Mouse (Mus musculus): ENCODE results near the gene Sorl1. TPM values are rescaled to one million over a fixed set of nuclear protein-coding genes. Genes with fewer than 3 reads are reported as not detected.
A peak's percentile ranks its signal among the peaks of the same experiment; 100 is the strongest.

Sorl1 gene
- polyA plus RNA-seq, 1 experiment from 2014 or later = 15.5 TPM

DNA sequence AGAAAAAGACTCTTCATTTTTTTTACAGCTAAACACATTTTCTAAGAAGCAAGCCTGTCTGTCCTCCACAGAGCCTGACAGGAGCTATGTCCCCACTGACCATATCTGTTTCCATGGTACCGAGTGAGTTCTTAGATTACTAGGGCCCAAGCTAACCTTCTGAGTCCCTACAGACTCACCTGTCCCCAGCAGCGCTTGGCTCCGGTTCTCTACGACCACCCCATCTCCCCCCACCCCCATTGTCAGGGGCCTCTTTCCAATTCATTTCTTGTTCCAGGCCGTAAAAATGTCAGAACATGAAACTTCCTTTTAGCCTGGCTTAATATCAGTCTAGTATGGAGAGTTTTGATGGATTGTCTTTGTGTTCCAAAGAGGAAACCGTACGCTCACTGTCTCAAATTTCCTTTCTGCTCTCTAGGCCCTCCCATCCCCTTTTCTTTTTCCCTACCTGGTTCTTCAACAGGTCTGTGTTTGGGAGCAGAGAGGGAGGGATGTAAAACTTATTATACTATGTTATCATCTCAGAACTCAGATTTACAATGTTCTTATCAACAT, 171.4 kb downstream of the Sorl1 start:
- Histone ChIP-seq H3K4me2 (replicated peaks; ENCODE audit: low read depth, low read length) (no peak overlapping the region), H3K9ac (replicated peaks; ENCODE audit: low read depth, low read length) (no peak overlapping the region), H3K4me3 (ENCODE audit: low read depth, low read length) (no peak overlapping the region), H3K36me3 (ENCODE audit: control insufficient read depth, insufficient read depth, low read length) (no peaks in the 10 kb centered on the region), H3K27me3 (ENCODE audit: control insufficient read depth, insufficient read depth, low read length) (no peaks in the 10 kb centered on the region), H3K27ac (ENCODE audit: low read length) (peak overlapping the region; percentile 98; the same call in 1 of the 2 replicates), H3K4me1 (ENCODE audit: control insufficient read depth, insufficient read depth, low read length) (peaks cover 36% of the 10 kb centered on the region), H3K9me3 (ENCODE audit: control insufficient read depth, low read depth, low read length) (no peaks in the 10 kb centered on the region)
- WGBS = 24% methylated on average over 7 of the region's 7 CpGs
- no peak for ATAC-seq (ENCODE audit: insufficient number of reproducible peaks, insufficient read depth, low FRiP score, low read depth)

DNA sequence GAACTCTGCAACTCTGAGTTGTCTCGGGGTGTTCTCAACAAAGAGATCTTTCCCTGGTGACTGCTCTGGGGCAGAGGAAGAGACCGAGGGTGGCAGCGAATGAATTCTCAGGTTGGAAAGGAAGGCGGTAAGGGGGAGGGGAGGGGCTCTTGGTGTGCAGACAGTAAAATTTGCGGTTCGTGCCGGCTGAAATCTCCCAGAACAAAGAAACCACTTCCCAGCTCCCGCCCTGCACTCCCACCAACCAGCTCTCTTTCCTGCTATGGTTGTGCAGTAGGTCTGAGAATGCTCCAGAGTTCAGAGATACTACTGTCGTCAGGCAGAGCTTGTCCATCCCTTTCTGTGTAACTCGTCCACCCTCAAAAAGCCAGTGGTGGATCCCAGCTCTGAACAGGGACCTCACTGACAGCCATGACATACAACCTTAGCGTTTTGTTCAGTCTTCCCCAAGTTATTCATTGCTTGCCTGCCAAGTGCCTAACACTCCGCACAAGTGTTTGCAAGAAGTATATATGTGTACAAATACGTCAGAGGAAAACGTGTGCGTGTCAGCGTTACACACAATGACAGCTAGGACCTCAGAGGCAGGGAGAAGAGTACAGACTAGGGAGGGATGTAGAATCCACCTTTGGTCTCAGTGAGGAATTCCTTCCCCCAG, 172.5 kb downstream of the Sorl1 start:
- no peaks in the 10 kb centered on the region for H3K9me3 ChIP-seq (ENCODE audit: control insufficient read depth, low read depth, low read length)
- no peaks in the 10 kb centered on the region for H3K27me3 ChIP-seq (ENCODE audit: control insufficient read depth, insufficient read depth, low read length)
- WGBS = 9% methylated on average over 16 of the region's 16 CpGs
- H3K27ac ChIP-seq (ENCODE audit: low read length) = peak overlapping the region; percentile 98
- peak; percentile 15; the same call in 1 of the 2 replicates for ATAC-seq (ENCODE audit: insufficient number of reproducible peaks, insufficient read depth, low FRiP score, low read depth)
- H3K4me3 ChIP-seq (ENCODE audit: low read depth, low read length) = peak overlapping the region; percentile 41
- peaks cover 36% of the 10 kb centered on the region for H3K4me1 ChIP-seq (ENCODE audit: control insufficient read depth, insufficient read depth, low read length)
- peak overlapping the region; percentile 72 for H3K4me2 ChIP-seq (replicated peaks; ENCODE audit: low read depth, low read length)
- no peaks in the 10 kb centered on the region for H3K36me3 ChIP-seq (ENCODE audit: control insufficient read depth, insufficient read depth, low read length)
- peak overlapping the region; percentile 63 for H3K9ac ChIP-seq (replicated peaks; ENCODE audit: low read depth, low read length)

DNA sequence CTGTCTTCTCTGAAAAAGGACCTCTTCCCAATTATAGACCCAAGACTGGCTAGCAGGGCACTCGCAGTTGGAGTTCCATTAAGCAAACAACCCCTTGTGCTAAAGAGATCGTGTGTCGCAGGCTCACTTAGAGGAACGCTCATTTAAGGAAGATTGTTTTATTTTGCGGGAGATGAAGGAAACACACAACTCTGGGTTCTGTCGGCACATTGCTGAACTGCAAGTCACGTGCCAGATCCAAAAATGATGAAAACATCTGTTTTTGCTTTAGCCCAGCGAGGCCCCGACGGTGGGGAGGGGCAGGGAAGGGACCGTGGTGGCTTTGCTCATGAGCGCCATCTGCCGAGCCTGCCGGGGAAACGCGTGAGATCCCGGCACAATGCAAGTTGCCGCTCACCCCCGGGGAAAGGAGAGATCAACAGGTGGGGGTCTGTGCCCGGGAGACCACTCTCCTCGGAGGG, 173.1 kb downstream of the Sorl1 start:
- 0% methylated on average over 21 of the region's 21 CpGs for WGBS
- H3K27me3 ChIP-seq (ENCODE audit: control insufficient read depth, insufficient read depth, low read length) = no peaks in the 10 kb centered on the region
- peak overlapping the region; percentile 98 for H3K27ac ChIP-seq (ENCODE audit: low read length)
- no peaks in the 10 kb centered on the region for H3K36me3 ChIP-seq (ENCODE audit: control insufficient read depth, insufficient read depth, low read length)
- H3K4me3 ChIP-seq (ENCODE audit: low read depth, low read length) = peak overlapping the region; percentile 41
- ATAC-seq (ENCODE audit: insufficient number of reproducible peaks, insufficient read depth, low FRiP score, low read depth) = peak; percentile 66
- peak overlapping the region; percentile 63 for H3K9ac ChIP-seq (replicated peaks; ENCODE audit: low read depth, low read length)
- H3K4me2 ChIP-seq (replicated peaks; ENCODE audit: low read depth, low read length) = peak overlapping the region; percentile 72
- H3K9me3 ChIP-seq (ENCODE audit: control insufficient read depth, low read depth, low read length) = no peaks in the 10 kb centered on the region
- H3K4me1 ChIP-seq (ENCODE audit: control insufficient read depth, insufficient read depth, low read length) = peaks cover 36% of the 10 kb centered on the region

DNA sequence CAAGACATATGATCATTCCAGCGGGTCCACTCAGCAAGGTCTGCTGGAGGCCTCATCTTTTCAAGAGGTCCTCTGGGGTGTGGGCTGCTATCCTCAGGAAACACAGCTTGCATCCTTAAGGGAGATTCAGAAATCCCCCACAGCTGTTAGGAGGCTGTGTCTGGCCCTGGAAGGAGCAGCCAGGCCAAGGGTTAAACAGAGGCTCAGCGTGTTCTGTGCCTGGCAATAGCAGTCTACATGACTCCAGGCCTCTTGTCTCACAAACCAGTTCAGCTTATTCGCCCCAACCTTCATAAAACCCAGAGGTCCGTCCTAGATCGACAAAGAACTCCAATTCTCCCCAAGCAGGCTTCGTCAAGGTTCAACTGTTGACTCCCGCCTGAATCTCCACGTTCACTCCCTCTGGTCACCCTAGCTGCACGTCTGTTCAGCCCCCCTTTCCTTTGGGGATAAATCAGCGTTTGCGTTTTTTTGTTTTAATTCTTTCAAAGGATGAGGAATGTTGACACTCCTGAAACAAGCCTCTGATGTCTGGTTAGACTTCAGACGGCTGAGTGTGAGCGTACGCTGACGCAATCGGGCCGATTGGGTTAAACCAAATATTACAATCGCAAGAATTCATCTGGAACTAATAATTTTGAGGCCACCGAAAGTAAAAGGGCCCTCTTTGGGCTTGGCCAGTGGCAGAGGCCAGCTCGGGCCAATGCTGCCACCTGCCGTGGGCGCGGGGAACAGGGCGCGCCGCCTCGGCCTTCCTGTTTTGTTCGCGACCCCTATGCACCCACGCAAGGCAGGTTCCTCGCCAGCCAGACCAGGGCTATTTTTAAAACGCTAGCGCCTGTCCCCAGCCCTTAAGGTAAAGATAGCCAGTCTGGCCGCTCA, 173.7 kb downstream of the Sorl1 start:
- peak; percentile 75 for ATAC-seq (ENCODE audit: insufficient number of reproducible peaks, insufficient read depth, low FRiP score, low read depth)
- 3% methylated on average over 34 of the region's 34 CpGs for WGBS
- Histone ChIP-seq H3K36me3 (ENCODE audit: control insufficient read depth, insufficient read depth, low read length) (no peaks in the 10 kb centered on the region), H3K4me1 (ENCODE audit: control insufficient read depth, insufficient read depth, low read length) (peaks cover 36% of the 10 kb centered on the region), H3K4me3 (ENCODE audit: low read depth, low read length) (peak overlapping the region; percentile 41), H3K27ac (ENCODE audit: low read length) (peak overlapping the region; percentile 98), H3K9ac (replicated peaks; ENCODE audit: low read depth, low read length) (0 out of 2 replicates have a peak overlapping the region, but pooled peaks have one; percentile 63), H3K27me3 (ENCODE audit: control insufficient read depth, insufficient read depth, low read length) (no peaks in the 10 kb centered on the region), H3K4me2 (replicated peaks; ENCODE audit: low read depth, low read length) (peak overlapping the region; percentile 72), H3K9me3 (ENCODE audit: control insufficient read depth, low read depth, low read length) (no peaks in the 10 kb centered on the region)

DNA sequence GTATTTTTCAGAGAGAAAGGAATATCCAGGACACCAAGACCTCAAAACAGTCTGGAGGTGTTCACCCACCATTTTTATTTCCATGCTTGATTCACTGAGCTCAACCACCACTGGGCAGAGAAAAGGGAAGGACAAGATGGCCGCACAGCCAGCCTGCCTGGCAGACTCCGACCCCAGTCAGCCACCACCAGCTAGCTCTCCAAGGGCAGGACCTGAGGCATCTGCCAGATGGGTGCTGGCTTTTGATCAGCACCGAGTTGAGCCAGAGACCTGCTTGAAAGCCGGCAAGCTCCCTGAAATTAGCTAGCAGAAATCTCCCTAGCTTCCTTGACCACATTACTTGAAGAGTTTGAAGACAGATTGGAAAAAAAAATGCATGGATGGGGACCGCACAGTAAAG, 174.6 kb downstream of the Sorl1 start:
- 0 out of 2 replicates have a peak overlapping the region, but pooled peaks have one; percentile 18 for H3K9ac ChIP-seq (replicated peaks; ENCODE audit: low read depth, low read length)
- peaks cover 36% of the 10 kb centered on the region for H3K4me1 ChIP-seq (ENCODE audit: control insufficient read depth, insufficient read depth, low read length)
- H3K36me3 ChIP-seq (ENCODE audit: control insufficient read depth, insufficient read depth, low read length) = no peaks in the 10 kb centered on the region
- H3K27me3 ChIP-seq (ENCODE audit: control insufficient read depth, insufficient read depth, low read length) = no peaks in the 10 kb centered on the region
- H3K27ac ChIP-seq (ENCODE audit: low read length) = peak overlapping the region; percentile 98
- H3K9me3 ChIP-seq (ENCODE audit: control insufficient read depth, low read depth, low read length) = no peaks in the 10 kb centered on the region
- ATAC-seq (ENCODE audit: insufficient number of reproducible peaks, insufficient read depth, low FRiP score, low read depth) = no peak
- H3K4me3 ChIP-seq (ENCODE audit: low read depth, low read length) = no peak overlapping the region
- WGBS = 71% methylated on average over 5 of the region's 5 CpGs
- H3K4me2 ChIP-seq (replicated peaks; ENCODE audit: low read depth, low read length) = no peak overlapping the region

DNA sequence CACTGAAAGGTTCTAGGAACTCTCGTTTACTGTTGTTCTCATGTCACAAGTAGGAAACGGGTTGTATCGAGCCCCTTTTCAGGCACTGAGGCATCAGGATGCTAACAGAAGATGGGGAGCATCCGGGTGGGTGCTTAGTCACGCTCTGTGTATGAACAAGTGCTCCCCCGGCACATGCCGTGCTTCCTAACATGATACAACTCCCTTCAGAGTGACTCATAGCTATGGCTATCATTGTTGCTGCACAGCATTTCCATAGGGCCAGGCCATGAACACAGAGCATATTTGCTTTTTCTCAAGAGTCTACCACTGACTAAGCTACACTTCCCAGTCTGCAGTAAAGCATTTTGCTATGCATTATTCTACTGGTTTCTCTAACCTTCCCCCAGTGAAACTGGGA, 179.1 kb downstream of the Sorl1 start:
- Histone ChIP-seq H3K27me3 (ENCODE audit: control insufficient read depth, insufficient read depth, low read length) (no peaks in the 10 kb centered on the region), H3K9ac (replicated peaks; ENCODE audit: low read depth, low read length) (no peak overlapping the region), H3K36me3 (ENCODE audit: control insufficient read depth, insufficient read depth, low read length) (no peaks in the 10 kb centered on the region), H3K9me3 (ENCODE audit: control insufficient read depth, low read depth, low read length) (no peaks in the 10 kb centered on the region), H3K4me2 (replicated peaks; ENCODE audit: low read depth, low read length) (no peak overlapping the region), H3K4me3 (ENCODE audit: low read depth, low read length) (no peak overlapping the region), H3K4me1 (ENCODE audit: control insufficient read depth, insufficient read depth, low read length) (peaks cover 10% of the 10 kb centered on the region), H3K27ac (ENCODE audit: low read length) (no peak overlapping the region)
- no peak for ATAC-seq (ENCODE audit: insufficient number of reproducible peaks, insufficient read depth, low FRiP score, low read depth)
- WGBS = 92% methylated on average over 7 of the region's 7 CpGs

DNA sequence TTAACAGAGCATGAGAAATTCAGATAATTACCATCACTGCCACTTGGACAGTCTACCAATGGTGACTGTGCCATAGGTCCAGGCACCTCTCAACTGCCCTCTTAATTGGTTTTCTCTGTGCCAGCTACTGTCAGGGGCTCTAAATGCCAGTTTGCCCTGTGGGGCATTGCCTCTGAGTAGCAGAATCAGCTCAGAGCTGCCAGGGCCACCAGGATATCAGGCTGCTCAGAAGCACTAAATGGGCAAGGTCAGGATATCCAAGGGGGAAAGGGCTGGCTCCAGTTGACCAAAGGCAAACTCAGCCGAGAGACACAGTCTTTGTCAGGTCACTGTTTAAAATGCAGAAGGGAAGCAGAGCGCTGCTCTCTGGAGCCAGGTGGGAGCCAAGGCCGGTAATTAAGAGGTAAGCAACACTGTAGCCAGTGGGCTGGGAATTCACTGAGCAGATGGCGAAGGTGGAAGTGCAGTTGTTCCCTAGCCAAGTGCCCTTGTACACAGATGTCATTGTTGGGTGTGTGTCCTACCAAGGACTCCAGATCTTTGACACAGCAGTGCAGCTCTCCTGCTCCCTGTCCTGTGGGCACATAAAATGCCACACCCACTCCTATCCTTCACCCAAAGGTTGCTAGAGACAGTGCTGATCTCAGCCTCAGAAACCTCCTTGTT, 181.0 kb downstream of the Sorl1 start:
- no peaks in the 10 kb centered on the region for H3K36me3 ChIP-seq (ENCODE audit: control insufficient read depth, insufficient read depth, low read length)
- H3K4me3 ChIP-seq (ENCODE audit: low read depth, low read length) = no peak overlapping the region
- no peak overlapping the region for H3K27ac ChIP-seq (ENCODE audit: low read length)
- H3K4me1 ChIP-seq (ENCODE audit: control insufficient read depth, insufficient read depth, low read length) = peaks cover 10% of the 10 kb centered on the region
- no peaks in the 10 kb centered on the region for H3K27me3 ChIP-seq (ENCODE audit: control insufficient read depth, insufficient read depth, low read length)
- H3K4me2 ChIP-seq (replicated peaks; ENCODE audit: low read depth, low read length) = no peak overlapping the region
- ATAC-seq (ENCODE audit: insufficient number of reproducible peaks, insufficient read depth, low FRiP score, low read depth) = no peak
- WGBS = 78% methylated on average over 4 of the region's 4 CpGs
- H3K9me3 ChIP-seq (ENCODE audit: control insufficient read depth, low read depth, low read length) = no peaks in the 10 kb centered on the region
- H3K9ac ChIP-seq (replicated peaks; ENCODE audit: low read depth, low read length) = no peak overlapping the region

DNA sequence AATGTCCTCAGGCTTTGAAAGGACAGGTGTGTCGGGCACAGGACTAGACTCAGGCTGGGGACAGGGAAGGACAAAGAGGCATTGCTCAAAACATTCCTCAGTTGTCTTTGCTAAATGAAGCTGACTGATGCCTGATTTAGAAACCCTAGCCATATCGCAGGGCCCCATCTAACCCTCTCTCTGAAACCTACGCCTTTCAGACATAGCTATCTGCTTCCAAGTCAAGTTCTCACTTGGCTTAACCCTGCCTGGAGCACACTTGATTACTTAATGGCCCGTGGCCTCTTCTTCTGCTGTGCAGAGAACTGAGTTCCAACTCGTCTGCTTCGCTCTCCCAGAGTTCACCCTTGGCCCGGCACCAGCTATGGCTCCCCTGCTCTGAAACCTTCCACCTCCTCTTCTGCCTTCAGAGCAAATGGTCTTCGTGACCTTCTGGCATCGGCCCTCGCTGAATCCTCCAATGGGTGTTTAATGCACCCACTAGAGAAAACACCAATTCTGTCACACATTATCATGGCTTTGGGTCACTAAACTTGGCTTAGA, 183.7 kb downstream of the Sorl1 start:
- H3K4me2 ChIP-seq (replicated peaks; ENCODE audit: low read depth, low read length) = no peak overlapping the region
- peaks cover 24% of the 10 kb centered on the region for H3K4me1 ChIP-seq (ENCODE audit: control insufficient read depth, insufficient read depth, low read length)
- no peak overlapping the region for H3K27ac ChIP-seq (ENCODE audit: low read length)
- no peaks in the 10 kb centered on the region for H3K9me3 ChIP-seq (ENCODE audit: control insufficient read depth, low read depth, low read length)
- H3K4me3 ChIP-seq (ENCODE audit: low read depth, low read length) = no peak overlapping the region
- no peaks in the 10 kb centered on the region for H3K27me3 ChIP-seq (ENCODE audit: control insufficient read depth, insufficient read depth, low read length)
- 83% methylated on average over 10 of the region's 10 CpGs for WGBS
- H3K36me3 ChIP-seq (ENCODE audit: control insufficient read depth, insufficient read depth, low read length) = no peaks in the 10 kb centered on the region
- no peak for ATAC-seq (ENCODE audit: insufficient number of reproducible peaks, insufficient read depth, low FRiP score, low read depth)
- H3K9ac ChIP-seq (replicated peaks; ENCODE audit: low read depth, low read length) = no peak overlapping the region

Measured in stomach, embryonic 14.5 days (tissue).